Mouse (Mus musculus): ENCODE data around the gene Ces2f.

DNA sequence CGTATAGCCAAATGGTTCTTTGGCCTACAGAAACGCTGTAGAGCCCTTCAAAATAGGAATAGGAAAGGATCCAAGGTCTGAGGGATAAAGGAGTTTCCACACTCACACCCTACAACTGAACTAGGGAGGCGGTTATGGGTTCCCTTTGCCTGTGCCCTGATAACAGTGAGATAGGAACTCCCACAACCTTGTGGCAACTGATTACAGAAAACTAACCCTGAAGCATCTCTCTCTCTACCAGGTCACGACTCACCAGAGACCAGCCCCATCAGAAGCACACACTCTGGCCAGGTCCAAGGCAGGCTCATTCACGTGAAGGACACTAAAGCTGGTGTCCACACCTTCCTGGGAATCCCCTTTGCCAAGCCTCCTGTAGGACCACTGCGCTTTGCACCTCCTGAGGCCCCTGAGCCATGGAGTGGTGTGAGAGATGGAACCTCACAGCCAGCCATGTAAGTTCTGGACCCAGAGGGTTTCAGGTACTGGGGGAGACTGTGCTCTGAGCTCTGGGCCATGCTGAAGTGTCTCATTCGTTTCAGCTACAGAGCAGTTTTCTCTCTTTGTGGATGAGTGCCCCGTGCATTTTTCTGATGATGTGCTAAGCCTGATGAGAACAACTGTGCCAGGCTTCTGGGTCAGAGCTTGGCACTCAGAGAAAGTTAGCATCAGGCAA, 15.2 kb downstream of the Ces2f start:
- no peak for TF ChIP-seq EP300 (IDR thresholded peaks at IDR 0.05; ENCODE audit: low read depth)
- TF ChIP-seq CTCF (IDR thresholded peaks at IDR 0.05; ENCODE audit: low read depth): no peak

Data from heart, postnatal 0 days (tissue).